Mouse (Mus musculus) forebrain, embryonic 11.5 days (tissue): ENCODE measurements around the gene Trex2. TPM values are rescaled to one million over a fixed set of nuclear protein-coding genes. Genes with fewer than 3 reads are reported as not detected.

ENCODE experiments used
- ATAC-seq: fragments of 200-750 bp; cut with Nextera tagmentation; replicated peaks from 2 replicates; pipeline ENCODE4 v1.8.0; 2017; ENCODE audit warnings: moderate TSS enrichment; ENCODE audit not compliant: low FRiP score
- DNase-seq: peaks from one replicate; pipeline ENCODE4 v3.0.0-alpha.2; 2017; ENCODE audit warnings: low spot score
- H3K27ac ChIP-seq: fragments of 300-500 bp; sonication (generic); 2 replicates; pipeline ENCODE4 v1.5.1; 2014; ENCODE audit warnings: low read depth, low read length
- H3K27me3 ChIP-seq: fragments of 300-500 bp; sonication (generic); 2 replicates; pipeline ENCODE4 v1.6.1; 2014; ENCODE audit warnings: mild to moderate bottlenecking, low read length, mixed read lengths; ENCODE audit not compliant: control insufficient read depth, insufficient read depth
- H3K36me3 ChIP-seq: fragments of 300-500 bp; sonication (generic); 2 replicates; pipeline ENCODE4 v1.6.1; 2014; ENCODE audit warnings: mild to moderate bottlenecking, low read length, moderate library complexity, mixed read lengths; ENCODE audit not compliant: control insufficient read depth, insufficient read depth
- H3K4me1 ChIP-seq: fragments of 300-500 bp; sonication (generic); replicated peaks from 2 replicates; pipeline ENCODE4 v1.6.1; 2014; ENCODE audit warnings: low read length, mixed read lengths; ENCODE audit not compliant: control insufficient read depth, insufficient read depth
- H3K4me2 ChIP-seq: fragments of 300-500 bp; sonication (generic); 2 replicates; pipeline ENCODE4 v1.6.1; 2014; ENCODE audit warnings: low read depth, mild to moderate bottlenecking, low read length, moderate library complexity, mixed read lengths; ENCODE audit not compliant: severe bottlenecking
- H3K4me3 ChIP-seq: fragments of 300-500 bp; sonication (generic); 2 replicates; pipeline ENCODE4 v1.5.1; 2014; ENCODE audit warnings: low read depth, low read length
- H3K9ac ChIP-seq: fragments of 300-500 bp; sonication (generic); 2 replicates; pipeline ENCODE4 v1.6.1; 2014; ENCODE audit warnings: low read length
- H3K9me3 ChIP-seq: fragments of 300-500 bp; sonication (generic); 2 replicates; pipeline ENCODE4 v1.6.1; 2016; ENCODE audit warnings: low read length, mixed read lengths; ENCODE audit not compliant: control insufficient read depth
- WGBS: fragments of 180-500 bp; shearing (Covaris S2); extraction: QIAGEN DNeasy Blood & Tissue Kit; methylation state at CpG from one replicate; pipeline ENCODE4 v1.1.7; 2014; 5-methylcytosine and 5-hydroxymethylcytosine counted together
- polyA plus RNA-seq: library from polyadenylated mRNA; unstranded; fragments of >200 nt; fragmentation: Nextera tagmentation; extraction: Ambion mirVana; gene quantifications from 2 replicates; pipeline ENCODE4 v1.2.1, GENCODE M21; 2014

The Trex2 gene
- polyA plus RNA-seq, 1 experiment from 2014 or later: not detected

- ATAC-seq (peak; percentile 100), DNase-seq (peak; percentile 92)
- Histone ChIP-seq H3K9ac (peak within 1 kb of the TSS; percentile 55), H3K4me1 (no peaks in the 10 kb centered on the region), H3K36me3 (no peaks in the 10 kb centered on the region), H3K27me3 (no peaks in the 10 kb centered on the region), H3K27ac (no peak within 1 kb of the TSS), H3K9me3 (no peaks in the 10 kb centered on the region), H3K4me2 (peak within 1 kb of the TSS; percentile 52), H3K4me3 (peak within 1 kb of the TSS; percentile 52)
- WGBS: 25% methylated on average over 25 of the region's 26 CpGs
Observed at GRCm38 (mm10) chrX:73458877-73459392, 23.8 kb upstream of the Trex2 start, which contains the start of gene Haus7. Gene Haus7, minus strand, starts transcription at chrX:73459044.

- no peak overlapping the region for H3K4me3 ChIP-seq
- no peaks in the 10 kb centered on the region for H3K27me3 ChIP-seq
- H3K9me3 ChIP-seq: no peaks in the 10 kb centered on the region
- H3K4me1 ChIP-seq: no peaks in the 10 kb centered on the region
- DNase-seq (peak; percentile 63), ATAC-seq (no peak)
- H3K9ac ChIP-seq: no peak overlapping the region
- H3K27ac ChIP-seq: no peak overlapping the region
- no peaks in the 10 kb centered on the region for H3K36me3 ChIP-seq
- WGBS: 27% methylated on average over 2 of the region's 2 CpGs
- no peak overlapping the region for H3K4me2 ChIP-seq
Observed at GRCm38 (mm10) chrX:73451949-73452348, 16.8 kb upstream of the Trex2 start.

DNA sequence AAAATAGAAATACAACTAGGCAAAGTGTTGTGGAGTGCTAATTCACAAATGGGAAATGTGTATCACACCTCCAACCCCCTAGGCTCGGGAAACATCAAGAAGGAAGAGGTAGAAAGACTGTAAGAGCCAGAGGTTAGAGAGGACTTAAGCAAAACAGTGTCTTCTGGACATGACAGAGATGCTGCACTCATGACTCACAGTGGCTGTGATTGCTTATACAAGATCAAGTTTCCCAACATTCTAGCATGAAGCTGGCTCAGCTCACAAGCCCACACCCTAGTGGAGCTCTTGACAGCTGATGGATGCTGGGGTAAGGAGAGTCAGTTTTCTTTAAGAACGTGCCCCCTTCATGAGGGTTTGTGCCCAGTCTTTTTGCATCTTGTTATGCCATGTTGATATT is 6.3 kb upstream of the Trex2 start:
- Histone ChIP-seq H3K9me3 (no peaks in the 10 kb centered on the region), H3K9ac (no peak overlapping the region), H3K27ac (no peak overlapping the region), H3K4me1 (no peaks in the 10 kb centered on the region), H3K4me2 (no peak overlapping the region), H3K27me3 (no peaks in the 10 kb centered on the region), H3K36me3 (no peaks in the 10 kb centered on the region), H3K4me3 (no peak overlapping the region)
- 72% methylated on average over 2 of the region's 2 CpGs for WGBS
- ATAC-seq: no peak
- no peak for DNase-seq

DNA sequence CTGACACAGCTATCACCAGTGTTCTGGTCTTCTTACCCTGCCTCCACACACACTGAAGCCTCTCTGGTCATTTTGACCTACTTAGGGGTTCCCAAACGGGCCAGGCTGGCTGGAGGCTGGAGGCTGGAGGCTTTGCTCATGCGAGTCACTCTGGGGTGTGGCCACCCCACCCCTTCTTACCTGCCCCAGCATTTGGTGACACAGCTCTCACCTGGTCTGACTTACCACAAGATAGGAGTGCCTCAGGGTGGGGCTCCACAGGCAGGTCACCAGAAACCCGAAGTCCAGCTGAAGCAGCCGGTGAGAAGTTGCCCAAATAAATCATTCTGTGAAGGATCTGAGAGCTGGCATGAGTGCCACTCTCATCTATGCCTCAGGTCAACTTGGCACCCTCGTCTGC is 2.3 kb downstream of the Trex2 start:
- Histone ChIP-seq H3K36me3 (no peaks in the 10 kb centered on the region), H3K4me2 (no peak overlapping the region), H3K9ac (no peak overlapping the region), H3K27me3 (no peaks in the 10 kb centered on the region), H3K4me3 (no peak overlapping the region), H3K27ac (no peak overlapping the region), H3K4me1 (no peaks in the 10 kb centered on the region), H3K9me3 (no peaks in the 10 kb centered on the region)
- DNase-seq (no peak), ATAC-seq (no peak)
- WGBS: 83% methylated on average over 5 of the region's 5 CpGs

DNA sequence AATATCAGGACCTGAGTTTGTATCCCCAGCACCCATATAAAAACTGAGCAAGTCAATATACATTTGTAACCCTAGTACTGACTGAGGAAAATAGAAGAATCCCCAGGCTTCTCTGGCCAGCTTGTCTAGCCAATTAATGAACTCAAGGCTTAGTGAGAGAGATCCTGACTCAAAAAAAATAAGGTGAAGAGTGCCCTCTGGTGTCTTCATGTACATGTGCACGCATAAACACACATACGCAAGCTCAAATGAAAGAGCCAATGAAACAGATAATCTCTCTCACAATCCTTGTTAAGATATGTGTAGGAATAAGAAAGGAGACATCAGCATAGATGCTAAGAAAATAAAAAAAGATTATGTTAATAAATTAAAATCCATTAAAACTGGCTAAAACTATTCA is 5.1 kb downstream of the Trex2 start:
- H3K36me3 ChIP-seq: no peaks in the 10 kb centered on the region
- no peak for DNase-seq
- no peaks in the 10 kb centered on the region for H3K4me1 ChIP-seq
- no peak overlapping the region for H3K4me2 ChIP-seq
- H3K27me3 ChIP-seq: no peaks in the 10 kb centered on the region
- ATAC-seq: no peak
- H3K4me3 ChIP-seq: no peak overlapping the region
- H3K9me3 ChIP-seq: no peaks in the 10 kb centered on the region
- H3K9ac ChIP-seq: no peak overlapping the region
- 75% methylated on average over 2 of the region's 2 CpGs for WGBS
- H3K27ac ChIP-seq: no peak overlapping the region

DNA sequence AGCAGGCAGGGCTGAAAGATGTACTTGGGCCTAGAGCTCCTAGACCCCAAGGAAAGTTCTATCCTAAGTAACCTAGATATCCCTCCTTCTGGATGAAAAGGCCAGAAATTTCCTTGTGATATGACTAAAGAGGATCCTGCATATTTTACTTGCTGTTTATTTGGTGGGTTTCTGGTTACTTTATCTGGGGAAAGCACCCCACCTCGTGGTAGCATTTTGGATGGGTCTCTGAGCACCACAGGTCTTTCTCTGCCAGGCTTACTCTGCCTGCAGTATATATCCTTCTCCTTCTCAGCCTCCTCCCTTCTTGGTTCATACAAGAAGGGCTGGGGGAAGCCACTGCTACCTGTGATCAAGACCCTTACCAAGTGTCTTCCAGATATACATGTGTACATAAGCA is 22.4 kb downstream of the Trex2 start:
- Histone ChIP-seq H3K4me3 (no peak overlapping the region), H3K4me2 (no peak overlapping the region), H3K27ac (no peak overlapping the region), H3K9ac (no peak overlapping the region), H3K36me3 (no peaks in the 10 kb centered on the region), H3K9me3 (no peaks in the 10 kb centered on the region), H3K4me1 (no peaks in the 10 kb centered on the region), H3K27me3 (no peaks in the 10 kb centered on the region)
- ATAC-seq: no peak
- no peak for DNase-seq
- WGBS: 56% methylated on average over 1 of the region's 1 CpGs

GRCm38 (mm10) chrX:73410880-73411517 is 24.1 kb downstream of the Trex2 start, which contains the start of gene Zfp92:
Gene Zfp92, plus strand, starts transcription at chrX:73411096.
- Histone ChIP-seq H3K4me3 (no peak within 1 kb of the TSS), H3K27me3 (no peaks in the 10 kb centered on the region), H3K36me3 (no peaks in the 10 kb centered on the region), H3K27ac (no peak within 1 kb of the TSS), H3K4me1 (no peaks in the 10 kb centered on the region), H3K9ac (no peak within 1 kb of the TSS), H3K4me2 (peak within 1 kb of the TSS; percentile 38), H3K9me3 (no peaks in the 10 kb centered on the region)
- WGBS: 28% methylated on average over 20 of the region's 20 CpGs
- ATAC-seq: no peak
- DNase-seq: no peak

- no peak overlapping the region for H3K4me2 ChIP-seq
- no peak overlapping the region for H3K27ac ChIP-seq
- H3K27me3 ChIP-seq: no peaks in the 10 kb centered on the region
- WGBS: 91% methylated on average over 12 of the region's 12 CpGs
- DNase-seq (no peak), ATAC-seq (no peak)
- H3K4me3 ChIP-seq: no peak overlapping the region
- no peaks in the 10 kb centered on the region for H3K4me1 ChIP-seq
- no peaks in the 10 kb centered on the region for H3K9me3 ChIP-seq
- no peaks in the 10 kb centered on the region for H3K36me3 ChIP-seq
- no peak overlapping the region for H3K9ac ChIP-seq
Observed at GRCm38 (mm10) chrX:73401616-73402015, 33.5 kb downstream of the Trex2 start.

DNA sequence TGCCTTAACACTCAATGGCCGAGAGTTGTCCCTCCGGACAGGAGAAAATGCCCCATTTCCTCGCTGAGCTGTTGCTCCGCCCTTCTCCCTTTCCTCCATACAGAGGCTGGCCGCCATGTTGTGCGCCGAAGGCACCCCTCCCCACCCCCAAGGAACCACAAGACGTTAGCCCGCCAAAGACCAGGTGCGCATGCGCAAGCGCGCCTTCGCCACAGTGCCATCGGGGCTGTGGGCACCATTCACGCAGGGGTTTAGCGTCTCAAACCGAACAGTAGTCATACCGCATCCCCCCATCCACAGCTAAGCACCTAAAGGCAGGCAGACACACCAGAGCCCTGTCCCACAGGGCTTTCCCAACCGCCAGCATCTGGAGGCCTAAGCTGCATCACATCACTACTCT is 34.2 kb downstream of the Trex2 start:
- H3K27ac ChIP-seq: no peak overlapping the region
- H3K4me2 ChIP-seq: no peak overlapping the region
- no peaks in the 10 kb centered on the region for H3K36me3 ChIP-seq
- H3K4me1 ChIP-seq: no peaks in the 10 kb centered on the region
- DNase-seq: no peak
- H3K9me3 ChIP-seq: no peaks in the 10 kb centered on the region
- WGBS: 89% methylated on average over 20 of the region's 20 CpGs
- no peak for ATAC-seq
- no peak overlapping the region for H3K4me3 ChIP-seq
- no peak overlapping the region for H3K9ac ChIP-seq
- no peaks in the 10 kb centered on the region for H3K27me3 ChIP-seq
